Mouse (Mus musculus) 3T3-L1 (cell line): Measurements from ENCODE around the gene Klhdc8a.
"Not testable (repeated sequence)": the region's sequence is repeated elsewhere in the genome, so short reads cannot be mapped to it uniquely, and the experiment has no call there.

Source experiments
- DNase-seq: peaks from one replicate; pipeline ENCODE4 v3.0.0-alpha.2; 2015; ENCODE audit warnings: low read depth, low spot score

Gene Klhdc8a

GRCm38 (mm10) chr1:132343656-132344055 lies 45.2 kb downstream of the Klhdc8a start:
- no peak for DNase-seq

DNA sequence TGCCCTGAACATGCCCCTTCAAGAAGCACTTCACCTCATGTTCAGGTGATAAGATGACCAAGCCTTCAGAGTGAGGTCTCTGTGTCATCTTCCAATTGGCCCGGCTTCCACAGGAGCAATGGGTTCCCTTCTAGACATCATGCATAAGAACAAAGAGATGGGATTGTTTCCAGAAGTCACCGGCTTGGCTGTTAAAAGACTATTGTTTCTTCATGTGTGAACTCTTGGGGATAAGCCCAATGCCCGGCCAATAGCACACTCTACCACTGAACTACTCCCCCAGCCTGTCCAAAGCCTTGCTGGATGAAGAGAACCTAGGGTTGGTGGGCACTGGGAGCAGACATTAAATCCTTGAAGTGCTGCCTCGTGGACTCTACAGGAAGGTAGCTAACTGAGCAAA lies 47.1 kb downstream of the Klhdc8a start:
- DNase-seq, result no peak

- DNase-seq, result peak; percentile 88
These were observed 47.9 kb downstream of the Klhdc8a start for GRCm38 (mm10) chr1:132346134-132346851.

DNA sequence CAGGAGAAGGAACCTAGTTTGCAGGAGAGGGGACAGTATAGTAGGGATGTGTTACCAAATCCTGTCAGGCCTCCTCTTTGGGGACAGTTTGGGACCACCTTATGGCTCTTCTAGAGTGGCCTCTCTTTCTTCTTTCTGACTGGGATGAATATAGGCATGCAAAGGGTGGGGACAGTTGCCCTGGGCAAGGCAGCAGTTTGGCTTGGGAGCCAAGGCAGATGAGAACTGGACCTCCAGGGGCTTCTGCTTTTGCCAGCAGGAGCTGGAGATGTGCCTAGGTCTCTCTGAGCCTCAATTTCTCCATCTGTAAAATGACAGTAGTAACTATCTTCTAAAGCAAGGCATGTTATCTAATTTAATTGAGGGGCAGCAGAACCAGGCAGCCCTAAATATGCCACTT lies 48.5 kb downstream of the Klhdc8a start:
- no peak for DNase-seq

DNA sequence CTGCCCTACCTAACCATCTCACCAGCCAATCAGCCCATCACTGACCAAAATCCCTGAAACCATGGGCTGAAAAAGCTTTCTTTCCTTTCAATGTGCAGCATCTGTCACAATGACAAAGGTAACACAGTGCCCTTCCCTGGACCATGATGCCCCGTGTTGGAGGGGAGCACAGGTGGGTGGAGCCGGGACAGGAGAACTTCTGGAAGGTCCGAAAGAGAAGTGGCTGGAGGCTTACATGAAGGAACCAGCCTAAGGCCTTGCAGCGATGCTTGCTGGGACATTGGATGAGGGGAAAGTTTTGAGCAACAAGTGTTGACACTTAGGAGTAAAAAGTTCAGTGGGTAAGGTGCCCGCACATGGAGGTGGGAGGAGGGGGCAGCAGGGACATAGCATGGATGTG lies 50.0 kb downstream of the Klhdc8a start:
- no peak for DNase-seq

DNA sequence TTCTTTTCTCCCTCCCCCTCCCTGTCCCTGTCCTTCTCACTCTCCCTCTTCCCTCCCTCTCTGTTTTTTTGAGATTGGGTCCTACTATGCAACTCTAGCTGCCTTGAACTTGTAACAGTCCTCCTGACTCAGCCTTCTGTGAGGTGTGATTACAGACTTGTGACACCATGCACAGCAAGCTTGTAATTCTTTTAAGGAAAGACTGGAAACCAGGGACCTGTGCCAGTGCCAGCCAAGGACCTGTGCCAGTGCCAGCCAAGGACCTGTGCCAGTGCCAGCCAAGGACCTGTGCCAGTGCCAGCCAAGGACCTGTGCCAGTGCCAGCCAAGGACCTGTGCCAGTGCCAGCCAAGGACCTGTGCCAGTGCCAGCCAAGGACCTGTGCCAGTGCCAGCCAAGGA lies 50.6 kb downstream of the Klhdc8a start:
- not testable (repeated sequence) for DNase-seq

DNA sequence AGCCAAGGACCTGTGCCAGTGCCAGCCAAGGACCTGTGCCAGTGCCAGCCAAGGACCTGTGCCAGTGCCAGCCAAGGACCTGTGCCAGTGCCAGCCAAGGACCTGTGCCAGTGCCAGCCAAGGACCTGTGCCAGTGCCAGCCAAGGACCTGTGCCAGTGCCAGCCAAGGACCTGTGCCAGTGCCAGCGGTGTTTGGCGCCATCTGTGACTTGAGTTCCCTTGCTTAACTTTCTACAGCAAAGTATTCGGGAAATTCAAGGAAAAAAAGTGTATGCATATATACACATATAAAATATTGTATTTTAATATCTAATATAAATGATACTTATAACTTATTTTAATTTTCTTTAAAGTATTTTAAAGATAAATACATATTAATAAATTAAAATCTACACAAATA lies 51.2 kb downstream of the Klhdc8a start:
- not testable (repeated sequence) for DNase-seq

DNA sequence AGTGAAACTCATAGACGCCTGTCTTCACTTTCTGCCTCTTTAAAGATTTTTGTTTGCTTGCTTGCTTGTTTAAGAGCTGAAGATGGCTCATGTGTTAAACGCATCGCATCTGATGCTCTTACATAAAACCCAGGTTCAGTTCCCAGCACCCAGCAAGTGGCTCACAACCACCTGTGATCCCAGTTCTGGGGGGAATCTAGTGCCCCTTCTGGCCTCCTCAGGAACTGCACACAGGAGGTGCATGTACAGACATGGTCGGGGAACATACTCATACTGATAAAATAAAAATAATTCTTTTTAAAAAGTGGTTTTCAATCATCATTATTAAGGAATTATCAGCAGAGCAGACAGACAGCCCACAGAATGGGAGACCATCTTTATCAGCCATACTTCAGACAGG lies 52.6 kb downstream of the Klhdc8a start:
- DNase-seq, result no peak

DNA sequence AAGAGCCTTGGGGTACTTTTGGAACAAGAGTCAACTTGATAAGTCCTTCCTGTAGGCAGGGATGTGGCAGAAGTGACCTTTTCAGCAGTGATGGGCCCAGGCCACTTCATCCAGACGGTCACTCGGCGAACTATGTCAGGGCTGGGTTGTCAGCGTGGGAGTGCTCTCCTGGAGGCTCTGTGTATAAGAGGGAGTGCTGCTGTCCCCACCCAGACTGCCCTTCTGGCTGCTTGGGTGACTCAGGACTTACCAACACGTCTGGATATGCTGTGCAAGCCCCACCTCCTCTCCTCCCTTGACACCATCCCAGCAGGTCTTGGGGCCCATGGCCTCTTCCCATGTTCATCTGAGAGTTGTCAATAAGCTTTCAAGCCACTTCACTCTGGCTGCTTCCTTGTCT lies 55.0 kb downstream of the Klhdc8a start:
- DNase-seq, result peak; percentile 77

- no peak for DNase-seq
These were observed 55.8 kb downstream of the Klhdc8a start for GRCm38 (mm10) chr1:132354234-132354633.

- DNase-seq, result peak; percentile 53
These were observed 56.8 kb downstream of the Klhdc8a start for GRCm38 (mm10) chr1:132355162-132355601.

DNA sequence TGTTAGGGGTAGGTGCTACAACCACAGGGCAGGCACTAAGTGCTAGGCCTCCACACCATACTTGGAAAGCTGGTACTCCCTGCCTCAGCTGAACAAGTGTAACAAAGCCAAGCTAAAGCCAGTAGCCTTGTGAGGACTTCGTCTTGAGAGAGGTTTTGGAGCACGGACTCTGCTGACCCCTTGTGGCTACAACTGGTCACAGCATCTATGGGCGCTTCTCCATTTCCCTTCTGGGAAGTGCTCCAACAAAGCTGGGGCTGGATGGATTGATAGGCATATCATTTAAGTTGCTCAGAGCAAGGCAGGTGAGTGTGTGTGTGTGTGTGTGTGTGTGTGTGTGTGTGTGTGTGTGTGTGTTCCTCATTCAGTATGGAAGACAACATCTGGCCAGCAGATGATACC lies 57.4 kb downstream of the Klhdc8a start:
- DNase-seq, result peak; percentile 97

GRCm38 (mm10) chr1:132356841-132357240 lies 58.4 kb downstream of the Klhdc8a start:
- no peak for DNase-seq
